Mouse (Mus musculus) liver, postnatal 0 days (tissue): ENCODE measurements around the gene Fxyd2. TPM values are rescaled to one million over a fixed set of nuclear protein-coding genes. Genes with fewer than 3 reads are reported as not detected.

Experiments
- ATAC-seq: fragments of 200-750 bp; cut with Nextera tagmentation; 2 replicates; pipeline ENCODE4 v1.8.0; 2017; ENCODE audit warnings: mild to moderate bottlenecking, moderate library complexity
- DNase-seq: peaks from one replicate; pipeline ENCODE4 v3.0.0-alpha.2; 2016
- H3K27ac ChIP-seq: fragments of 300-500 bp; sonication (generic); 2 replicates; pipeline ENCODE4 v1.5.1; 2014; ENCODE audit warnings: antibody characterized with exemption, moderate library complexity, mild to moderate bottlenecking, low read depth
- H3K27me3 ChIP-seq: fragments of 300-500 bp; sonication (generic); 2 replicates; pipeline ENCODE4 v1.6.1; 2014; ENCODE audit warnings: low read length, control low read depth, mixed read lengths; ENCODE audit not compliant: insufficient read depth
- H3K36me3 ChIP-seq: fragments of 300-500 bp; sonication (generic); replicated peaks from 2 replicates; pipeline ENCODE4 v1.6.1; 2014; ENCODE audit warnings: mild to moderate bottlenecking, control low read depth, low read length, moderate library complexity, mixed read lengths; ENCODE audit not compliant: insufficient read depth
- H3K4me1 ChIP-seq: fragments of 300-500 bp; sonication (generic); 2 replicates; pipeline ENCODE4 v1.6.1; 2014; ENCODE audit warnings: antibody characterized with exemption, mild to moderate bottlenecking, control low read depth; ENCODE audit not compliant: insufficient read depth
- H3K4me2 ChIP-seq: fragments of 300-500 bp; sonication (generic); 2 replicates; pipeline ENCODE4 v1.6.1; 2014; ENCODE audit warnings: low read depth, mild to moderate bottlenecking, low read length, moderate library complexity, mixed read lengths
- H3K4me3 ChIP-seq: fragments of 300-500 bp; sonication (generic); 2 replicates; pipeline ENCODE4 v1.5.1; 2014; ENCODE audit warnings: low read depth, low read length
- H3K9ac ChIP-seq: fragments of 300-500 bp; sonication (generic); replicated peaks from 2 replicates; pipeline ENCODE4 v1.6.1; 2014; ENCODE audit warnings: mild to moderate bottlenecking, moderate library complexity
- H3K9me3 ChIP-seq: fragments of 300-500 bp; sonication (generic); 2 replicates; pipeline ENCODE4 v1.6.1; 2016; ENCODE audit warnings: mild to moderate bottlenecking, control low read depth, low read length, mixed read lengths
- CTCF ChIP-seq: sonication (generic); IDR thresholded peaks from 2 replicates; pipeline ENCODE4 v1.5.1; 2016; ENCODE audit warnings: antibody characterized with exemption, low read depth
- EP300 ChIP-seq: IDR thresholded peaks from 2 replicates; pipeline ENCODE4 v1.6.1; 2016; ENCODE audit warnings: antibody characterized with exemption, low read depth, mild to moderate bottlenecking
- WGBS: fragments of 180-500 bp; shearing (Covaris S2); extraction: QIAGEN DNeasy Blood & Tissue Kit; methylation state at CpG from one replicate; pipeline ENCODE4 v1.1.7; 2014; ENCODE audit not compliant: insufficient replicate concordance; 5-methylcytosine and 5-hydroxymethylcytosine counted together
- polyA plus RNA-seq: library from polyadenylated mRNA; unstranded; fragments of >200 nt; fragmentation: Nextera tagmentation; extraction: Ambion mirVana; gene quantifications from 2 replicates; pipeline ENCODE4 v1.2.1, GENCODE M21; 2015

The Fxyd2 gene
- polyA plus RNA-seq, 1 experiment from 2014 or later = 1.3 TPM

GRCm38 (mm10) chr9:45434171-45434570 is 34.7 kb downstream of the Fxyd2 start:
- Histone ChIP-seq H3K9ac (no peak overlapping the region), H3K4me1 (no peaks in the 10 kb centered on the region), H3K27me3 (peaks cover 36% of the 10 kb centered on the region), H3K4me3 (no peak overlapping the region), H3K9me3 (no peaks in the 10 kb centered on the region), H3K4me2 (no peak overlapping the region), H3K27ac (no peak overlapping the region), H3K36me3 (no peaks in the 10 kb centered on the region)
- no peak for DNase-seq
- TF ChIP-seq CTCF (no peak), EP300 (no peak)
- ATAC-seq = no peak
- 66% methylated on average over 2 of the region's 2 CpGs for WGBS

- Histone ChIP-seq H3K4me1 (no peaks in the 10 kb centered on the region), H3K36me3 (no peaks in the 10 kb centered on the region), H3K4me3 (no peak overlapping the region), H3K9ac (no peak overlapping the region), H3K27me3 (no peaks in the 10 kb centered on the region; the same call in 1 of the 2 replicates), H3K27ac (no peak overlapping the region), H3K4me2 (no peak overlapping the region), H3K9me3 (no peaks in the 10 kb centered on the region)
- DNase-seq (no peak), ATAC-seq (no peak)
- TF ChIP-seq EP300 = no peak
- TF ChIP-seq CTCF = no peak
- 65% methylated on average over 4 of the region's 4 CpGs for WGBS
These were observed 39.6 kb downstream of the Fxyd2 start for GRCm38 (mm10) chr9:45439025-45439424.

- no peak for ATAC-seq
- no peak overlapping the region for H3K9ac ChIP-seq
- no peaks in the 10 kb centered on the region for H3K4me1 ChIP-seq
- H3K4me3 ChIP-seq = no peak overlapping the region
- H3K27ac ChIP-seq = no peak overlapping the region
- no peaks in the 10 kb centered on the region; the same call in 1 of the 2 replicates for H3K27me3 ChIP-seq
- no peak for DNase-seq
- no peaks in the 10 kb centered on the region for H3K36me3 ChIP-seq
- H3K9me3 ChIP-seq = no peaks in the 10 kb centered on the region
- TF ChIP-seq CTCF = no peak
- no peak for TF ChIP-seq EP300
- no peak overlapping the region for H3K4me2 ChIP-seq
- 57% methylated on average over 16 of the region's 16 CpGs for WGBS
These were observed 40.8 kb downstream of the Fxyd2 start for GRCm38 (mm10) chr9:45440083-45440784.

DNA sequence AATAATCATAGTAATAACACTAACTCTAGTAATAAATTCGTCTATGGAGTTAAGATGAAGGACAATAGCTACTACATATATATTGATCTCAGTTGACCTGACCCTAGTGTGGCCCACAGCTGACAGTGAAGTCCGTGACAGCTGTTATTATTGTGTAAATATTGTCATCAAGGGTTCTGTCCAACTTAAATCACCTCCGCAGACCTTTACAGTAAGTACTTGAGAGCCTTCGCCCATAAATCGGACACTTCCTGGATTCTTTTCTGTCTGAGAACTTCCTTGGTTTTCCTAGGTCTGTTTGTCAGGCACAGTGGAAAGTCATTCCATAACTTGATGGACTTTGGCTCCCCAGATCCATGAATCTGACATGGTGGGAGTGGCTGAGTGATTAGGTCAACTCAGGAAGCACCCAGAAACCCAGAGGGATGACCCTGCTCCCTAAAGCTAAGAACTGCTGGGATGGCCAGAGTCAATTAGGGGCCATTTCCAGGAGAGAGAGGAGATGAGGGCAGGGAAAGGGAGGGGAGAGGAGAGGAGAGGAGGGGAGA is 44.9 kb downstream of the Fxyd2 start:
- H3K27ac ChIP-seq = no peak overlapping the region
- no peak for DNase-seq
- no peak for ATAC-seq
- no peak overlapping the region for H3K4me2 ChIP-seq
- H3K9me3 ChIP-seq = no peaks in the 10 kb centered on the region
- TF ChIP-seq CTCF = no peak
- TF ChIP-seq EP300 = no peak
- no peak overlapping the region for H3K9ac ChIP-seq
- H3K27me3 ChIP-seq = peaks cover 2% of the 10 kb centered on the region; the same call in 1 of the 2 replicates
- no peaks in the 10 kb centered on the region for H3K36me3 ChIP-seq
- no peaks in the 10 kb centered on the region for H3K4me1 ChIP-seq
- H3K4me3 ChIP-seq = no peak overlapping the region
- 65% methylated on average over 5 of the region's 5 CpGs for WGBS

GRCm38 (mm10) chr9:45449658-45450057 is 50.2 kb downstream of the Fxyd2 start:
- no peak for ATAC-seq
- H3K4me2 ChIP-seq = no peak overlapping the region
- no peaks in the 10 kb centered on the region for H3K36me3 ChIP-seq
- H3K9me3 ChIP-seq = no peaks in the 10 kb centered on the region
- whole genome bisulfite sequencing = 70% methylated on average over 4 of the region's 4 CpGs
- H3K9ac ChIP-seq = no peak overlapping the region
- DNase-seq = no peak
- no peaks in the 10 kb centered on the region for H3K4me1 ChIP-seq
- H3K4me3 ChIP-seq = no peak overlapping the region
- TF ChIP-seq CTCF (no peak), EP300 (no peak)
- H3K27ac ChIP-seq = no peak overlapping the region
- peaks cover 2% of the 10 kb centered on the region; the same call in 1 of the 2 replicates for H3K27me3 ChIP-seq

GRCm38 (mm10) chr9:45451346-45451745 is 51.9 kb downstream of the Fxyd2 start:
- no peak overlapping the region for H3K9ac ChIP-seq
- ATAC-seq = no peak
- H3K36me3 ChIP-seq = no peaks in the 10 kb centered on the region
- no peak for DNase-seq
- H3K27me3 ChIP-seq = no peaks in the 10 kb centered on the region
- H3K27ac ChIP-seq = no peak overlapping the region
- 53% methylated on average over 4 of the region's 4 CpGs for WGBS
- no peak for TF ChIP-seq CTCF
- TF ChIP-seq EP300 = no peak
- no peak overlapping the region for H3K4me3 ChIP-seq
- no peaks in the 10 kb centered on the region for H3K4me1 ChIP-seq
- no peak overlapping the region for H3K4me2 ChIP-seq
- no peaks in the 10 kb centered on the region for H3K9me3 ChIP-seq
